ENCODE assay signal across 22 mouse cellular contexts in the genomic region with DNA sequence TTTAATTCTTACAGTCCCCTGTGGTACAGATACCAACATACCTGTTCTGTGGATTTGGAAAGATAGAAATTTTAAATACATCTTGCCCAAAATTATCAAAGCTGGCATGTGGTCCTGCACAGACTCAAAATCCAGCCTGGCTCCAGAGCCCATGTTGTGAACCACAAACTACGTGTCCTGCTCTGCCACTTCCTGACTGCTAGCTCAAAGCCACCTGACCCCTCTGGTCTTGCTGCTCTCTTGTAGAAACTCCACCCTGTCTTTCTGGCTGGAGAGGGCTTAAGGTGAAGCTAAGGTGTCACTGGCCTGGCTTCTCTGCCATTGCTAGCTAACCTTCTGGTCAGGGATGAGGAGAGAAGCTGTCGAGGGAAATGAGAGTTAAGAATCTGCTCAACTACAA. TPM values are rescaled to one million over a fixed set of nuclear protein-coding genes. Genes with fewer than 3 reads are reported as not detected.
A peak's percentile ranks its signal among the peaks of the same experiment; 100 is the strongest.
DNase-seq lines count a peak whose midpoint lies in the region; ATAC-seq and TF ChIP-seq lines count a peak whose summit lies in the region.
"Had no signal": no experiment of that assay in that cellular context is flagged by ENCODE, and none has a peak within 500 bp of the region (broad histone marks: within the 10 kb centered on the region; RNA-seq: fewer than 3 reads in every experiment).

No protein-coding gene starts in this region.

- H3K36me3 ChIP-seq in heart, embryonic 13.5 days = peaks cover 26% of the 10 kb centered on the region
- peaks cover 21% of the 10 kb centered on the region for H3K36me3 ChIP-seq in forebrain, postnatal 0 days (ENCODE audit: insufficient read depth)

- peaks cover 47% of the 10 kb centered on the region for H3K4me1 ChIP-seq in heart, embryonic 13.5 days
- peaks cover 6% of the 10 kb centered on the region for H3K4me1 ChIP-seq in cortical plate, adult 2 months (ENCODE audit: control insufficient read depth, insufficient read depth, low read length)
- H3K4me1 ChIP-seq in forebrain, postnatal 0 days (ENCODE audit: insufficient read depth) = peaks cover 5% of the 10 kb centered on the region; the same call in 1 of the 2 replicates

- peak overlapping the region; percentile 70 for H3K27ac ChIP-seq in heart, embryonic 13.5 days (replicated peaks)
- H3K27ac ChIP-seq in layer of hippocampus, adult 2 months = peak overlapping the region; percentile 89
- 0 out of 2 replicates have a peak overlapping the region, but pooled peaks have one; percentile 18 for H3K27ac ChIP-seq in cortical plate, adult 2 months (ENCODE audit: insufficient read depth, low read length)
- no peak overlapping the region for H3K27ac ChIP-seq in forebrain, postnatal 0 days (ENCODE audit: low read depth, low read length)
- H3K27ac ChIP-seq: forebrain, embryonic 13.5 days; hindbrain, embryonic 13.5 days; kidney, postnatal 0 days; limb, embryonic 13.5 days; lung, embryonic 15.5 days; midbrain, embryonic 10.5 days; midbrain, embryonic 15.5 days had no signal

- H3K4me2 ChIP-seq in heart, embryonic 13.5 days = peak overlapping the region; percentile 46
- no peak overlapping the region for H3K4me2 ChIP-seq in forebrain, postnatal 0 days (ENCODE audit: low read depth)
- H3K4me2 ChIP-seq: forebrain, embryonic 13.5 days; hindbrain, embryonic 13.5 days; limb, embryonic 13.5 days; liver, embryonic 11.5 days; lung, embryonic 15.5 days; midbrain, embryonic 15.5 days had no signal

- TF ChIP-seq POLR2A in cortical plate, adult 2 months (IDR thresholded peaks at IDR 0.05; ENCODE audit: extremely low read depth, insufficient read depth, low read length) = no peak

- DNase-seq in heart, postnatal 10 days = no peak
- no peak for DNase-seq in layer of hippocampus, adult 2 months (ENCODE audit: low spot score in 2 of 2)
- no peak for DNase-seq in layer of hippocampus, adult 8-10 months (ENCODE audit: low spot score in 2 of 2)
- no peak for DNase-seq in forebrain, postnatal 0 days
- DNase-seq: adrenal gland, postnatal 10 days; kidney, adult 8-10 months; kidney, postnatal 4 days; right cerebral cortex, postnatal 4 days had no signal

- intact Hi-C loops in heart, postnatal 10 days (cut with DNase I) = loop anchor here (10.0 kb wide), 1 partner anchor 414 kb away; a partner anchor contains a TSS

- ATAC-seq in heart, embryonic 13.5 days (ENCODE audit: extremely low read depth, insufficient number of reproducible peaks, low FRiP score, low TSS enrichment) = no peak
- no peak for ATAC-seq in forebrain, postnatal 0 days
- ATAC-seq: forebrain, embryonic 13.5 days; intestine, embryonic 16.5 days; midbrain, embryonic 15.5 days had no signal

- no peak for TF ChIP-seq CTCF in layer of hippocampus, adult 2 months (conservative IDR thresholded peaks at IDR 0.05)
- TF ChIP-seq CTCF in cortical plate, adult 2 months (IDR thresholded peaks at IDR 0.05; ENCODE audit: extremely low read depth, insufficient read depth, low read length) = no peak
- TF ChIP-seq CTCF in forebrain, postnatal 0 days (IDR thresholded peaks at IDR 0.05; ENCODE audit: low read depth) = no peak

- H3K27me3 ChIP-seq in heart, embryonic 13.5 days (replicated peaks) = 0 out of 2 replicates have a peak, but pooled peaks cover 3% of the 10 kb centered on the region
- no peaks in the 10 kb centered on the region for H3K27me3 ChIP-seq in forebrain, postnatal 0 days (ENCODE audit: insufficient read depth, low read length)
- H3K27me3 ChIP-seq: forebrain, embryonic 13.5 days; hindbrain, embryonic 13.5 days; limb, embryonic 13.5 days; lung, embryonic 15.5 days; midbrain, embryonic 15.5 days had no signal

- no peaks in the 10 kb centered on the region for H3K9me3 ChIP-seq in heart, embryonic 13.5 days
- H3K9me3 ChIP-seq in forebrain, postnatal 0 days (ENCODE audit: low read length) = no peaks in the 10 kb centered on the region
- H3K9me3 ChIP-seq: forebrain, embryonic 13.5 days; G1E; hindbrain, embryonic 13.5 days; limb, embryonic 13.5 days; lung, embryonic 15.5 days; midbrain, embryonic 10.5 days; midbrain, embryonic 15.5 days had no signal

- peak overlapping the region; percentile 67; the same call in 1 of the 2 replicates for H3K9ac ChIP-seq in heart, embryonic 13.5 days
- no peak overlapping the region for H3K9ac ChIP-seq in forebrain, postnatal 0 days
- H3K9ac ChIP-seq: forebrain, embryonic 13.5 days; hindbrain, embryonic 13.5 days; limb, embryonic 13.5 days; lung, embryonic 15.5 days; midbrain, embryonic 15.5 days had no signal

- 38% methylated on average over 2 of the region's 2 CpGs for WGBS in heart, embryonic 13.5 days
- 64% methylated on average over 2 of the region's 2 CpGs for WGBS in forebrain, postnatal 0 days

- H3K4me3 ChIP-seq in heart, embryonic 13.5 days = no peak overlapping the region
- no peak overlapping the region for H3K4me3 ChIP-seq in layer of hippocampus, adult 2 months
- no peak overlapping the region for H3K4me3 ChIP-seq in cortical plate, adult 2 months (ENCODE audit: insufficient read depth, low read length)
- H3K4me3 ChIP-seq in forebrain, postnatal 0 days (ENCODE audit: low read depth, low read length) = no peak overlapping the region
- H3K4me3 ChIP-seq: forebrain, embryonic 13.5 days; hindbrain, embryonic 13.5 days; limb, embryonic 13.5 days; lung, embryonic 15.5 days; midbrain, embryonic 10.5 days; midbrain, embryonic 15.5 days had no signal

RNA-seq across cellular contexts. Expression of a gene that starts 4.0 kb away (rescaled TPM):
- polyA plus RNA-seq in heart, embryonic 13.5 days (2015; fragmentation: Nextera tagmentation; extraction: Ambion mirVana) = 27.5 and 30.8 TPM in 2 replicates
- total RNA-seq in heart, postnatal 10 days (2021) = 1 to 10 TPM; 7.2 to 7.8 TPM
- total RNA-seq in layer of hippocampus, adult 2 months (2021) = 100 to 1,000 TPM; 121 TPM
- 100 to 1,000 TPM; 108 to 137 (median 121) TPM for total RNA-seq in layer of hippocampus, adult 8-10 months (2022)
- 219 and 220 TPM in 2 replicates for polyA plus RNA-seq in cortical plate, adult 2 months (2012; rRNA removed)
- 80.9 and 98.2 TPM in 2 replicates for total RNA-seq in forebrain, postnatal 0 days (2014; rRNA removed)
- 97.6 and 120 TPM in 2 replicates for polyA plus RNA-seq in forebrain, postnatal 0 days (2015; fragmentation: Nextera tagmentation; extraction: Ambion mirVana)
- total RNA-seq: megakaryocyte progenitor cell, adult 5-6 weeks; neutrophil, adult 5-6 weeks had no signal
- polyA plus RNA-seq: G1E had no signal

RNA-seq across cellular contexts. Expression of a gene that starts 51.3 kb away (rescaled TPM):
- polyA plus RNA-seq in heart, embryonic 13.5 days (2015; fragmentation: Nextera tagmentation; extraction: Ambion mirVana) = 76.6 and 80.2 TPM in 2 replicates
- total RNA-seq in heart, postnatal 10 days (2021) = 10 to 100 TPM; 71.1 to 71.3 TPM
- total RNA-seq in layer of hippocampus, adult 2 months (2021) = 100 to 1,000 TPM; 146 to 154 TPM
- 100 to 1,000 TPM; 129 to 175 (median 174) TPM for total RNA-seq in layer of hippocampus, adult 8-10 months (2022)
- 149 and 169 TPM in 2 replicates for polyA plus RNA-seq in cortical plate, adult 2 months (2012; rRNA removed)
- total RNA-seq in forebrain, postnatal 0 days (2014; rRNA removed) = 85.2 and 95.0 TPM in 2 replicates
- polyA plus RNA-seq in forebrain, postnatal 0 days (2015; fragmentation: Nextera tagmentation; extraction: Ambion mirVana) = 53.1 and 76.6 TPM in 2 replicates

RNA-seq across cellular contexts. Expression of a gene that starts 54.4 kb away (rescaled TPM):
- polyA plus RNA-seq in heart, embryonic 13.5 days (2015; fragmentation: Nextera tagmentation; extraction: Ambion mirVana) = 1.2 and 1.4 TPM in 2 replicates
- 1 to 10 TPM; 1.7 to 3.0 TPM for total RNA-seq in heart, postnatal 10 days (2021)
- under 1 TPM; 0.39 to 0.61 TPM for total RNA-seq in layer of hippocampus, adult 2 months (2021)
- under 1 TPM; 0.70 to 0.96 (median 0.75) TPM for total RNA-seq in layer of hippocampus, adult 8-10 months (2022)
- polyA plus RNA-seq in cortical plate, adult 2 months (2012; rRNA removed) = 0.58 and 0.87 TPM in 2 replicates
- 0.31 and 0.52 TPM in 2 replicates for total RNA-seq in forebrain, postnatal 0 days (2014; rRNA removed)
- 0.21 TPM in 2 replicates for polyA plus RNA-seq in forebrain, postnatal 0 days (2015; fragmentation: Nextera tagmentation; extraction: Ambion mirVana)
- total RNA-seq: megakaryocyte progenitor cell, adult 5-6 weeks; neutrophil, adult 5-6 weeks had no signal
- polyA plus RNA-seq: G1E had no signal
